Mouse (Mus musculus): ENCODE measurements at regions not wholly inside any gene's neighbourhood (a gene's known extent, or its start where the extent isn't known, plus 50 kb on each side); places are given as distances from the start of the nearest gene placed in this dataset.

DNA sequence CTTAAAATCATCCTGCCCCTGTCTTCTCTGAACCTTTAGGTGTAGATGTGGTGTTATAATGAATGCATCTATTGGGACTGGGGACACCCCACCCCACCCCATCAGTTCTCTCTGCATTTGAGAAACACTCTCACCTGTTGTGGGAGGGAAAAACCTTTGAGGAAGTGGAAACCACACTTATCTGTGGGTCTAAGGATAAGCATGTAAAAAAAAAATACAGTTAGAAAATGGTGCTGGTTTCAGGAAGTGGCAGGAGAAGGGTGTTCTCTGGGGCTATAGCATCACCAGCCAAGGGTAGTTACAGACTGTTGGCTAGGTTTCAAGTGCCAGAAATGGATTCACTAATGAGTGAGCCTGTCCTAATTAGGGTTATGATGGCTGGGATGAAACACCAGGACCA is 91.1 kb upstream of the Rbm19 start:
- TF ChIP-seq CTCF (IDR thresholded peaks at IDR 0.05) (no peak), EP300 (IDR thresholded peaks at IDR 0.05) (no peak)
